Mouse (Mus musculus) embryo, embryonic 11.5 days (tissue): ENCODE measurements around the gene Dynlt1c.
"Not testable (repeated sequence)": the region's sequence is repeated elsewhere in the genome, so short reads cannot be mapped to it uniquely, and the experiment has no call there.

Source experiments
- DNase-seq: peaks from one replicate; pipeline ENCODE4 v3.0.0-alpha.2; 2012; ENCODE audit warnings: low read depth, low spot score

The Dynlt1c gene

GRCm38 (mm10) chr17:6655087-6655511 lies 53.6 kb downstream of the Dynlt1c start:
- DNase-seq, result peak; percentile 74

DNA sequence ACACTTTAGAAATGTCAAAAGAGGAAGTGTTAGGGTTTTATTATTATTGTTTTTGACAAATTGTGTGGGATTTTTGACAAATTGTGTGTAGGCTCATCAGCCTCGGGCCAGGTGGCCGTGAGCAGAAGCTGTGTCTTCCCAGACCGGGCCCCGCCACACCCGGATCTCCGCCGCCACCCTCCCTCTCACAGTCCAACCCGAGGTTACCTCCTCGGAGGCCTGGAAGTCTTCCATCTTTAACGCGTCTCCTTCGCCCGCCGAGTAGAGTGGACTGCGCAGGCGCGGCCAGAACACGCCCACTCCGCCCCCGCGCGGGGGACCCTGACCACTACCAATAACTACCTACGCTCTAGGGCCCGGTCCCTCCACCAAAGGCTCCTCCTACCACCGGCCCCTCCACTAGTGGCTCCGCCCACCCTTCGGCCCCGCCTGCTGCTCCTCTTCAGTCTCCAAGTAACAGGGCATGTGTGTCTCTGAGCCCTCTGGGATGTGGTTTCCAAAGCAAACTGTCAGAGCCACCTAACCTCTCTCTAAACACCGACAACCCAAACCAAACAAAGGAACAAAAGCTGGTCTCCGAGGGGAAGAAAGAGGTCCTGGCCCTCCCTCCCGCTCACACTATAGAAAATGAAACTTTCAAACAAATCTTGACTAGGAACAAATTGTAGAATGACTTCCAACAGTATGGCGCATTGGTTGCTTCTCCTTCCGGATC lies 54.3 kb downstream of the Dynlt1c start, which contains the start of gene Dynlt1f:
Gene Dynlt1f (minus strand): TSS at position 334 of the 715 bp plus-strand sequence.
- DNase-seq, result not testable (repeated sequence)

GRCm38 (mm10) chr17:6656471-6656870 lies 55.0 kb downstream of the Dynlt1c start:
- not testable (repeated sequence) for DNase-seq

DNA sequence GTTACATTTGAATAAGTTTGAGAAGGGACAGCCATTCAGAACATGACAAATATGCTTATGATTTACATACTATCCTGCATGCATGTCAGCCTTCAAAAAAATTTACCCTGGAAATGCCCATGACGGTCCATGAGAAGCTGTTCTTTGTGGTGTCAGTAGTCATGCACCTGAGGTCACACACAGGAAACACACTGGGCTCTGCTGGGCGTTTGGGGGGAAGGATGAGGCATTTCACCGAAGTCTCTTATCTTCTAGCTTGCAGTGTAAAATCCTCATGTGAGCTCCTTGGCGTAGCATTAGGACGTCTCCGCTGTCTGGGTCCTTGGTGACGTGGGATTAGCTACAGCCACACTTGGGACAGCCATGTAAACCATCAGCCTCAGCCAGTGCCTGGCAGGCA lies 57.3 kb downstream of the Dynlt1c start, which contains the start of gene Sytl3:
Gene Sytl3 (plus strand): TSS at position 293 of the 400 bp plus-strand sequence.
- DNase-seq, result not testable (repeated sequence)
